Mouse (Mus musculus) left cerebral cortex, adult 11 months (tissue): ENCODE measurements around the gene Slc30a2.
"Not testable (repeated sequence)": the region's sequence is repeated elsewhere in the genome, so short reads cannot be mapped to it uniquely, and the experiment has no call there.

Experiments used
- DNase-seq: peaks from one replicate; pipeline ENCODE4 v3.0.0; 2022; ENCODE audit warnings: low spot score

The Slc30a2 gene

GRCm38 (mm10) chr4:134343071-134344031, at the start of gene Slc30a2:
TSS of gene Slc30a2 (plus strand) at chr4:134343181.
- no peak for DNase-seq

- DNase-seq = no peak
Observed at GRCm38 (mm10) chr4:134293692-134294163, 49.3 kb upstream of the Slc30a2 start.

GRCm38 (mm10) chr4:134296096-134296495, 46.9 kb upstream of the Slc30a2 start:
- DNase-seq = not testable (repeated sequence)

- no peak for DNase-seq
Observed at GRCm38 (mm10) chr4:134296523-134296922, 46.5 kb upstream of the Slc30a2 start.

- DNase-seq = no peak
Observed at GRCm38 (mm10) chr4:134297369-134297768, 45.6 kb upstream of the Slc30a2 start.

GRCm38 (mm10) chr4:134298626-134299497, 44.1 kb upstream of the Slc30a2 start:
- DNase-seq = no peak

- no peak for DNase-seq
Observed at GRCm38 (mm10) chr4:134299498-134299810, 43.5 kb upstream of the Slc30a2 start.

GRCm38 (mm10) chr4:134300316-134300715, 42.7 kb upstream of the Slc30a2 start:
- DNase-seq = peak; percentile 57

- no peak for DNase-seq
Observed at GRCm38 (mm10) chr4:134302084-134302483, 40.9 kb upstream of the Slc30a2 start.

GRCm38 (mm10) chr4:134306963-134307362, 36.0 kb upstream of the Slc30a2 start:
- no peak for DNase-seq

GRCm38 (mm10) chr4:134307367-134308072, 35.5 kb upstream of the Slc30a2 start:
- peak; percentile 55 for DNase-seq

GRCm38 (mm10) chr4:134310106-134310505, 32.9 kb upstream of the Slc30a2 start:
- DNase-seq = no peak

- DNase-seq = no peak
Observed at GRCm38 (mm10) chr4:134310656-134311055, 32.3 kb upstream of the Slc30a2 start.

- no peak for DNase-seq
Observed at GRCm38 (mm10) chr4:134311784-134312183, 31.2 kb upstream of the Slc30a2 start.

- no peak for DNase-seq
Observed at GRCm38 (mm10) chr4:134312341-134312740, 30.6 kb upstream of the Slc30a2 start.

GRCm38 (mm10) chr4:134312901-134313300, 30.1 kb upstream of the Slc30a2 start:
- no peak for DNase-seq

- no peak for DNase-seq
Observed at GRCm38 (mm10) chr4:134314081-134314655, 28.8 kb upstream of the Slc30a2 start.

GRCm38 (mm10) chr4:134314876-134315275, 28.1 kb upstream of the Slc30a2 start, which contains the start of gene Trim63:
TSS of gene Trim63 (plus strand) at chr4:134315120.
- no peak for DNase-seq

- no peak for DNase-seq
Observed at GRCm38 (mm10) chr4:134315470-134315869, 27.5 kb upstream of the Slc30a2 start.

GRCm38 (mm10) chr4:134316390-134316789, 26.6 kb upstream of the Slc30a2 start:
- no peak for DNase-seq

GRCm38 (mm10) chr4:134319074-134319473, 23.9 kb upstream of the Slc30a2 start:
- no peak for DNase-seq

GRCm38 (mm10) chr4:134319674-134320073, 23.3 kb upstream of the Slc30a2 start:
- DNase-seq = no peak
